Mouse (Mus musculus) induced T-regulatory cell, adult 2 months (primary cell): ENCODE results near the gene Gtf2h2.
"Not testable (repeated sequence)": the region's sequence is repeated elsewhere in the genome, so short reads cannot be mapped to it uniquely, and the experiment has no call there.

Source experiments
- DNase-seq: peaks from one replicate; pipeline ENCODE4 v3.0.0-alpha.2; 2012; ENCODE audit warnings: low read depth

Gene Gtf2h2

DNA sequence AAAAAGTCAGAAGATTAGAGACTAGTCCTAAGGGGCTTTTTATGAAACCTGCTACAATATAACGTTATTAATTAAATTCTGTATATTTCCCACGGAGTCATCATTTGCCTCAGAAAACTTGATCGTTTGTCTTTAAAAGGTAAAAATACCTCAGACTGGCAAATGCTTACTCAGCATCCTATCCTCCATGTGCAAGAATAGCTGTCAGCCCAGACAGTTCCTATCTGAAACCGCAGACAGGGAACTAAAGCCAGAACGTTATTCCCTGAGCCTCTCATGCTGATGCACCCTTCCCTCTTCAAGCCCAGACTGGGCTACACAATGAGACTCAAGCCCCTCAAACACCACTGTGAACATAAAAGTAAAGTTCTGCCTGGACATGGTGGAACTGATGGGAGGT, 2.0 kb downstream of the Gtf2h2 start:
- DNase-seq = no peak

DNA sequence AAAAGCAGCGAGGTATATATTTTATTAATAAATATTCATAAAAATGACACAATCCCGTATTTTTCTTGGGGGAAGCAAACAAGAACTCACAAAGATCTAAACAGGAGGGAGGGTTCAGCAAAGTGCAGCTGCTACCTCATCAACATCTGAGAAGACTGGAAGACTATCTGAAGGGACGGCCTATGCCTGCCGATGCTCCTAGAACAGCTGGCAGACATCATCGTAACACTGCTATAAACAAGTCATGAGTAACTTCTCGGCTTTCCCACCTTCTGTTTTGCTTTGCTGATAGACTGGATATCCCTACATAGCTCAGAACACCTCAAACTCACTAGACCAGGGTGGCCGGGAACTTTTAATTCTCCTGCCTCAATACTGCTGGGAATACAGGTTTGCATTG, 8.8 kb downstream of the Gtf2h2 start:
- no peak for DNase-seq

DNA sequence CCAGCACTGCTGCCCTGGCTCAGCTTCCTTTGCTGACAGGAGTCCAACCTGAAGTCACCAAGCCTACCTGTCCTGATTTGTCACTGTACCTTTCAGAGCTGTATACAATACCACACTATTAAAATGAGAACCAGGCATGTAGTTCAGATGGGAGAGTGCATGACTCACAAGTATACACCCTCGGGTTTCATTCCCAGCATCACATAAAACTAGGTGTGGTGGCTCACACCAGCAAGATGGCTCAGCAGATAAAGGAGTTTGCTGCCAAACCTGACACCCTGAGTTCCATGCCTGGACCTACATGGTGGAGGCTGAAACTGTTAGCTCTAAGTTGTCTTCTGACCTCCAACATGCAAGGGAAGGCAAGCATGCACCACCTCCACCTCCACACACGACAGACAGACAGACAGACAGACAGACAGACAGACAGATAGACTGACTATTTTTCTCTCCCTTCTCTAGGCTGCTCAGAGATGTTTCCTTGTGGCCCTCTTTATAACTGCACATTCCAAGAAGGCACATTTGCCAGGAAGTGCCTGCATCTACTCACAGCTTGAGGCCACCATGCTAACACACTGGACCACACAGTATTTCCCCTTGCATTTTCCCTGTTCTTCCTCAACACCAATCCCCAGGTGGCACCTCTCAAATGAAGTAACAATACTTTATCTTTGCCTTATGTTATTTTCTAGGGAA, 28.7 kb downstream of the Gtf2h2 start:
- no peak for DNase-seq

DNA sequence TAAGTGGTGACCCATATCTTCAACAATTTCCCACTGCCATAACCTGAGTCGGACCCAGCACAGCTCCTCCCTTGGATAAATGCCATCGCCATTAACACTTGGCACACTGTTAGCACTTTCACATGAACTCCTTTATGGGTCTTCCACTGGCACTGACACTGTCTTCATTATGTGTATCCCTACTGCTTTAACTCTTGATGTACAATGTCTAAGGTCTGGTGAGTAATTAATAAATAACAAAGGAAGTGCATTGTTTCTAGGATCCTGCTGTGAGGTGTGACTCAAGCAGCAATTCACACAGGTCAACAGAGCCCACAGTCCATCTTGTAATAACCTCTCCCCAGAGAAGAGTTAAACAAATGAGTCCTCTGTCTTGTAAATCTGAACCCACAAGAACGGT, 31.0 kb downstream of the Gtf2h2 start:
- no peak for DNase-seq

DNA sequence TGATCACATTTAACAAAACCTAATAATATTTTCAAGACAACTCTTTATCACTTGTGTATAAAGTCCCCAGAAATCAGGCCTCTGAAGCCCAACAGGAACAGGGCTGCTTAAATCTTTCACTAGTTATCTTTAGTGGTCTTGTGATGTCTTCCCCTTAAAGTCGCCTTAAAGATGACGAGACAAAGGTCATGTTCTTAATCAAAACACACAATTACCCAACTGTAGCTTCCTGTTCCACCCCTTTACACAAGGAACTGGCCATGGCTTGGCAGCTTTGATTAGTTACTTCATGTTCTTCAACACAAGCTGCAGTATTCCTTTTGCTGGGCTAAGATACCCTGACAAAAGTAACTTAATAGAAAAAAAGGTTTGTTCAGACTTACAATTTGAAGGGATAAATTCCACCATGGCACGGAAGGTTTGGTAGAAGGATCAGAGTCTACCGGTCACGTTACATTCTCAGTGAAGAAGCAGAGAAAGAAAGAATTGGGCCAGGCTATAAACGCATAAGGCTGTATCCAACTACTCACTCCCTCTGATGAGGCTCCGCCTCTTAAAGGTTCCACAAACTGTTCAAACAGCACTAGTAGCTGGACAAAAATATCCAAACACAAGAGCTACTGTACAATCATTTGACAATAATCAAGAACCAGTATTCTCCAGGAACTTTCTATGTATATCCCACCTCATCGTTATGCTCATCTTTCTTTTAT, 39.8 kb downstream of the Gtf2h2 start, which contains the start of gene Naip1:
TSS of gene Naip1 (minus strand) at position 455 of the 713 bp plus-strand sequence.
- DNase-seq = not testable (repeated sequence)

- no peak for DNase-seq
These were observed 42.9 kb downstream of the Gtf2h2 start for GRCm38 (mm10) chr13:100449495-100449894.

DNA sequence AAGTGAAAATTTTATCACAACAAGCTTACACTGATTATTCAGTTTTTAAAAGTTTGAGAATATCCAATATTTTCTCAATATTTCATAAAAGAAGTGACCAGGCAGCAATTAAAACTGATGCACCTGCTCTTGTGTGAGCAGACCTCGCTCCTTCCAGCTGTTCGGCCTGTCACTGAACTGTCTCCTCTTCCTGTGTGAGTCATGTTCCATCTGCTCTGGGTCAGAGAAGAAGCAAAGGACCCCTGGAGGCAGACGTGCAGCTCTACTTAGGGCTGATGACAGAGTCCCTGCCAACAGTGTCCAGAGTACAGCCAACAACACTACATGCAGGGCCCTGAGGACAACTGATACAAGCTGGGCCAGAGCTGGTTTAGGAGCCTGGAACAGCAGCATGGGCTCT, 52.3 kb downstream of the Gtf2h2 start:
- DNase-seq = no peak

DNA sequence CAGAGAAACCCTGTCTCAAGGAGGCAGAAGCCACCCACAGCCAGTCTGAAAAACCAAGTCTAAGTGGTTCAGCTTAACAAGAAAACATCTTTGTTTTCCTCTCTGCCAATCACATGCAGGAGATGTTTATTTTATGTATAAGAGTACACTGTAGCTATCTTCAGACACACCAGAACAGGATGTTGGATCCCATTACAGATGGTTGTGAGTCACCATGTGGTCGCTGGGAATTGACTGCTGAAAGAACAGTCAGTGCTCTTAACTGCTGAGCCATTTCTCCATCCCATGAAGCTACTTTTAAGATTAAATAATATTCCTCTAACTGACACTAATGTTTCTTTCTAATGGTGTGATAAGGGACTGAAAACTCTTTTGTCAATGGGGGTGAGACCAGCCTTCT, 53.7 kb downstream of the Gtf2h2 start:
- no peak for DNase-seq

DNA sequence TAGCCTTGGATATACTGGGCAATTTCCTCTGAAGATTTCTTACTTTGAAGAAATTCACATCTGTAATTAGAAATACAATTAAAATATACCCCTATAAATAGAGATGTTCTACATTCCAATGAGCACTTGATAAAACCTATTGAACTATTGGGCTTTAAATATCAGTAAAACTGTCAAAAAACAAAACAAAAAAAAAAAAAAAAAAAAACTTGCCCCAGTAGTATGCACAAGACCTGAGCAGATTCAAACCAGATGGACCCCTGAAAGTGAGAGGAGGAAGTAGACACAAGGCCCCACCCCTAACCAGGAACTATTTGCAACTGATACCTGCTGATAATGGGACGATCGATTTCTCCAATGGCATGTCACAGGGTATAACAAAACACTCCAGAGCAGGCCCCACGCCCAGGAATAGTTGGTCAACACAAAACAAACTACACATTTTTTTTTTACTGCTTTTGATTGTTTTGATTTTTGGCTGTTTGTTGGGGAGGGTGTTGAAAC, 55.0 kb downstream of the Gtf2h2 start:
- DNase-seq = no peak

GRCm38 (mm10) chr13:100436556-100437163, 55.7 kb downstream of the Gtf2h2 start:
- DNase-seq = not testable (repeated sequence)

DNA sequence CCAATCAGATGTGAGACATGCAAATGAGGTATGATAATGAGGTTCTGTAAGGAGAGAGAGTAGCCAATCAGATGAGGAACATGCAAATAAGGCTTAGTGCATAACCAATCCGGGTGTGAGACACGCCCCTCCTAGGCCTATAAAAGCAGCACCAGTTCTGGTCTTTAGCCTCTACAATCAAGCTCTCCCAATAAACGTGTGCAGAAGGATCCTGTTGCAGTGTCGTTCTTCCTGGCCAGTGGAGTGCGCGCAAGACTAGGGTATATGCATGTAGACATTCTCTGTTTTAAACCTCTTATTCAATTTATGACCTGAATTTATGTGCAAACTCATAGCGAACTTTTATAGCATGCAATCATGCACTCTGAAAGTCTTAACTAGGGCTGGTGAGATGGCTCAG, 72.4 kb downstream of the Gtf2h2 start:
- not testable (repeated sequence) for DNase-seq

DNA sequence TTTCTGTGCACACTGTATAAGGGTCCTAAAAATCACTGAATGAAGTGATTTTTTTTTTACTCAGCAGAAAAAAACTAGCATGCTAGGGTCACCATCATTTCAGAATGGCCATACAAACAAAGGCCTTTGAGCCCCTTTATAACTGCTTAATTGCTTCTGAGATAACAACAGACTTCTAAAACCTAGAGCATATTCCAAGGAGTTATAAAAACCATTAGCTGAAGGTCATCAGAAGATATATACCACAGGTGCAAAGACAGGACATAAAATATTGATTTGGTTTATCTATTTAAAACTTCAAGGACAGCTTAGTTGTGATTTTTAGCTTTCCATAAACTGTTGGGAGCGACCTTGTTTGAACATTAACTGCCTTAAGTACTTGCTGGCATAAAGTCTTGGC, 78.0 kb downstream of the Gtf2h2 start:
- no peak for DNase-seq
